Comparison of ENCODE assay signal across 8 mouse cellular contexts in the genomic region with DNA sequence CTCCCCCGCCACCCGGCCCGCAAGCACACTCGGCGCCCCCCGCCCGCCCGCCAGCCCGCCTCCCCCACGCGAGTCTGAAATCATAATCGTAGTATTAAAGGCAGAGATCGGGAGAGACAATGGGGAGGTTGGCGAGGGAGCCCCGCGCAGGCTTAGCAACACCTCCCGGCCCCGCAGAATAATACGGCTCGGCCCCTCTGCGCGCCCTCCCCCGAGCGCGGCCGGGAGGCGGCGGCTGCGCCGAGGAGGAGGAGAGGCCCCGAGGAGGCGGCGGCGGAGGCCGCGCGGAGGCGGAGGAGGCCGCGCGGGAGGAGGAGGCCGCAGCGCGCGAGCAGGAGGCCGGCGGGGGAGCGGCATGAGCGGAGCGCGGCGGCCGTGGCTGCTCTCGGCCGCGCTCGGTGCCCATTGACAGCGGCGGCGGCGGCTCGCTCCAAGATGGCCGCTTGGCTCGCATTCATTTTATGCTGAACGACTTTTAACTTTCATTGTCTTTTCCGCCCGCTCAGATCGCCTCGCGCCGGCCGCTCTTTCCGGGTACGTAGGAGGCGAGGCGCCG. TPM values are rescaled to one million over a fixed set of nuclear protein-coding genes. Genes with fewer than 3 reads are reported as not detected.
DNase-seq lines count a peak whose midpoint lies in the region; ATAC-seq and TF ChIP-seq lines count a peak whose summit lies in the region.

A gene (plus strand): TSS at position 83 of the 556 bp plus-strand sequence.

- H3ac ChIP-seq in C2C12 (ENCODE audit: control insufficient read depth, insufficient read length, low read depth) = peak within 1 kb of the TSS; percentile 77

- peak within 1 kb of the TSS; percentile 74 for H3K4me3 ChIP-seq in C2C12 (ENCODE audit: insufficient read depth, poor library complexity, severe bottlenecking)
- peak within 1 kb of the TSS; percentile 78 for H3K4me3 ChIP-seq in embryonic facial prominence, embryonic 14.5 days (ENCODE audit: low read depth, low read length)
- peak within 1 kb of the TSS; percentile 85 for H3K4me3 ChIP-seq in kidney, adult 2 months (ENCODE audit: insufficient read depth, low read depth, low read length)
- peak within 1 kb of the TSS; percentile 81 for H3K4me3 ChIP-seq in midbrain, embryonic 16.5 days (ENCODE audit: low read depth, low read length)
- peak within 1 kb of the TSS; percentile 79 for H3K4me3 ChIP-seq in stomach, embryonic 15.5 days (replicated peaks)

- 0% methylated on average over 14 of the region's 77 CpGs for WGBS in embryonic facial prominence, embryonic 14.5 days
- WGBS in kidney, adult 2 months = under 1% methylated on average over 70 of the region's 77 CpGs
- under 1% methylated on average over 48 of the region's 77 CpGs for WGBS in midbrain, embryonic 16.5 days
- WGBS in stomach, embryonic 15.5 days = under 1% methylated on average over 49 of the region's 77 CpGs

- TF ChIP-seq POLR2A in kidney, adult 2 months (IDR thresholded peaks at IDR 0.05; ENCODE audit: low read depth, low read length) = no peak

- ATAC-seq in embryonic facial prominence, embryonic 14.5 days (ENCODE audit: low read depth) = peak; percentile 75
- peak; percentile 73 for ATAC-seq in midbrain, embryonic 16.5 days
- ATAC-seq in stomach, embryonic 15.5 days (ENCODE audit: insufficient read depth, low FRiP score, low read depth) = peak; percentile 69

- no peaks in the 10 kb centered on the region for H3K9me3 ChIP-seq in embryonic facial prominence, embryonic 14.5 days (ENCODE audit: control insufficient read depth, low read length)
- H3K9me3 ChIP-seq in midbrain, embryonic 16.5 days (replicated peaks; ENCODE audit: control insufficient read depth, low read length, poor library complexity, severe bottlenecking) = no peaks in the 10 kb centered on the region
- no peaks in the 10 kb centered on the region for H3K9me3 ChIP-seq in stomach, embryonic 15.5 days

- no peaks in the 10 kb centered on the region for H3K27me3 ChIP-seq in C2C12 (ENCODE audit: control insufficient read depth, insufficient read depth, insufficient read length)
- H3K27me3 ChIP-seq in embryonic facial prominence, embryonic 14.5 days (replicated peaks; ENCODE audit: control insufficient read depth, insufficient read depth, low read length) = peaks cover 19% of the 10 kb centered on the region
- peaks cover 1% of the 10 kb centered on the region; the same call in 1 of the 2 replicates for H3K27me3 ChIP-seq in kidney, adult 2 months (replicated peaks; ENCODE audit: control insufficient read depth, insufficient read depth, low read length)
- peaks cover 20% of the 10 kb centered on the region for H3K27me3 ChIP-seq in midbrain, embryonic 16.5 days (ENCODE audit: control insufficient read depth, insufficient read depth, low read depth, low read length)
- 0 out of 2 replicates have a peak, but pooled peaks cover 5% of the 10 kb centered on the region for H3K27me3 ChIP-seq in stomach, embryonic 15.5 days (replicated peaks)

- H3K79me2 ChIP-seq in C2C12 (ENCODE audit: control insufficient read depth, insufficient read depth) = peaks cover 65% of the 10 kb centered on the region

- H3K36me3 ChIP-seq in C2C12 (ENCODE audit: control insufficient read depth, insufficient read depth) = peaks cover 12% of the 10 kb centered on the region
- peaks cover under 1% of the 10 kb centered on the region; the same call in 1 of the 2 replicates for H3K36me3 ChIP-seq in embryonic facial prominence, embryonic 14.5 days (ENCODE audit: control insufficient read depth, insufficient read depth, low read length)
- H3K36me3 ChIP-seq in kidney, adult 2 months (ENCODE audit: control insufficient read depth, insufficient read depth, low read length) = no peaks in the 10 kb centered on the region; the same call in none of the 2 replicates
- H3K36me3 ChIP-seq in midbrain, embryonic 16.5 days (ENCODE audit: control insufficient read depth, insufficient read depth, low read length) = no peaks in the 10 kb centered on the region
- no peaks in the 10 kb centered on the region for H3K36me3 ChIP-seq in stomach, embryonic 15.5 days

- H3K9ac ChIP-seq in embryonic facial prominence, embryonic 14.5 days (ENCODE audit: low read depth, low read length) = peak within 1 kb of the TSS; percentile 94
- H3K9ac ChIP-seq in midbrain, embryonic 16.5 days (ENCODE audit: low read depth, low read length) = peak within 1 kb of the TSS; percentile 98
- H3K9ac ChIP-seq in stomach, embryonic 15.5 days = peak within 1 kb of the TSS; percentile 82

- H3K27ac ChIP-seq in embryonic facial prominence, embryonic 14.5 days (replicated peaks; ENCODE audit: low read depth, low read length) = peak within 1 kb of the TSS; percentile 92
- peak within 1 kb of the TSS; percentile 96 for H3K27ac ChIP-seq in kidney, adult 2 months (ENCODE audit: insufficient read depth, low read depth, low read length)
- H3K27ac ChIP-seq in midbrain, embryonic 16.5 days (ENCODE audit: low read length) = peak within 1 kb of the TSS; percentile 91
- H3K27ac ChIP-seq in stomach, embryonic 15.5 days = peak within 1 kb of the TSS; percentile 93

- H3K4me1 ChIP-seq in embryonic facial prominence, embryonic 14.5 days (ENCODE audit: control insufficient read depth, insufficient read depth, low read length) = peaks cover 21% of the 10 kb centered on the region
- H3K4me1 ChIP-seq in kidney, adult 2 months (ENCODE audit: control insufficient read depth, insufficient read depth, low read length) = no peaks in the 10 kb centered on the region; the same call in 1 of the 2 replicates
- H3K4me1 ChIP-seq in midbrain, embryonic 16.5 days (ENCODE audit: control insufficient read depth, insufficient read depth, low read length) = peaks cover 30% of the 10 kb centered on the region
- H3K4me1 ChIP-seq in stomach, embryonic 15.5 days = 0 out of 2 replicates have a peak, but pooled peaks cover 16% of the 10 kb centered on the region

- H3K79me3 ChIP-seq in C2C12 (ENCODE audit: low read depth) = peaks cover 48% of the 10 kb centered on the region

- no peak for TF ChIP-seq CTCF in C2C12 (IDR thresholded peaks at IDR 0.05; ENCODE audit: control insufficient read depth, insufficient read depth, insufficient read length)
- no peak for TF ChIP-seq CTCF in kidney, adult 2 months (conservative IDR thresholded peaks at IDR 0.05; ENCODE audit: insufficient read depth, insufficient read length, low read depth, low read length)

- DNase-seq in adrenal gland, postnatal 14 days = peak; percentile 83
- peak; percentile 84 for DNase-seq in embryonic facial prominence, embryonic 14.5 days (ENCODE audit: low spot score)
- DNase-seq in heart, adult 9 months (ENCODE audit: low spot score in 2 of 2) = peak; percentile 65 to 71
- DNase-seq in kidney, adult 2 months = peak; percentile 83
- peak; percentile 66 for DNase-seq in liver

- H3K4me2 ChIP-seq in embryonic facial prominence, embryonic 14.5 days (ENCODE audit: low read depth, low read length) = peak within 1 kb of the TSS; percentile 89
- peak within 1 kb of the TSS; percentile 64 for H3K4me2 ChIP-seq in midbrain, embryonic 16.5 days (ENCODE audit: low read length)
- peak within 1 kb of the TSS; percentile 74 for H3K4me2 ChIP-seq in stomach, embryonic 15.5 days

TF ChIP-seq in C2C12, 6 proteins besides CTCF, POLR2A, EP300 and RAD21:
- no peak for TF ChIP-seq CEBPB (IDR thresholded peaks at IDR 0.05; ENCODE audit: low read depth)
- no peak for TF ChIP-seq MYOD1 (IDR thresholded peaks at IDR 0.05; ENCODE audit: control insufficient read depth, insufficient read length, low read depth)
- TF ChIP-seq MYOG (IDR thresholded peaks at IDR 0.05; ENCODE audit: control insufficient read depth, extremely low read depth, insufficient read length) = no peak
- no peak for TF ChIP-seq MAX (IDR thresholded peaks at IDR 0.05)
- TF ChIP-seq USF1 (IDR thresholded peaks at IDR 0.05; ENCODE audit: low read depth) = no peak
- no peak for TF ChIP-seq FOSL1 (IDR thresholded peaks at IDR 0.05; ENCODE audit: insufficient read depth, low read length, poor library complexity, severe bottlenecking)

RNA-seq across cellular contexts. Expression of the gene that starts here (rescaled TPM):
- 22.3 TPM for polyA plus RNA-seq in C2C12 (2012; fragmentation: generic; extraction: Trizol)
- 52.0 and 53.0 TPM in 2 replicates for total RNA-seq in adrenal gland, postnatal 14 days (2021)
- polyA plus RNA-seq in embryonic facial prominence, embryonic 14.5 days (2014; fragmentation: Nextera tagmentation; extraction: Ambion mirVana) = 25.9 and 28.0 TPM in 2 replicates
- 16.1 and 17.4 TPM in 2 replicates for polyA plus RNA-seq in kidney, adult 2 months (2012; rRNA removed)
- polyA plus RNA-seq in midbrain, embryonic 16.5 days (2015; fragmentation: Nextera tagmentation; extraction: Ambion mirVana) = 19.4 and 21.0 TPM in 2 replicates
- 20.9 and 23.9 TPM in 2 replicates for polyA plus RNA-seq in stomach, embryonic 15.5 days (2015; fragmentation: Nextera tagmentation; extraction: Ambion mirVana)

Comparison
In these comparisons a context has a peak if more than half of its experiments do, and no peak if none do; other contexts are left out.
1. Peak in every context shown above with its lines: DNase-seq, ATAC-seq, H3K4me3 ChIP-seq and H3K27ac ChIP-seq.